Mouse (Mus musculus): ENCODE measurements around the gene Auts2. TPM values are rescaled to one million over a fixed set of nuclear protein-coding genes. Genes with fewer than 3 reads are reported as not detected.

Gene Auts2
- total RNA-seq, 2 experiments from 2014 or later: 43.4 to 57.3 TPM

DNA sequence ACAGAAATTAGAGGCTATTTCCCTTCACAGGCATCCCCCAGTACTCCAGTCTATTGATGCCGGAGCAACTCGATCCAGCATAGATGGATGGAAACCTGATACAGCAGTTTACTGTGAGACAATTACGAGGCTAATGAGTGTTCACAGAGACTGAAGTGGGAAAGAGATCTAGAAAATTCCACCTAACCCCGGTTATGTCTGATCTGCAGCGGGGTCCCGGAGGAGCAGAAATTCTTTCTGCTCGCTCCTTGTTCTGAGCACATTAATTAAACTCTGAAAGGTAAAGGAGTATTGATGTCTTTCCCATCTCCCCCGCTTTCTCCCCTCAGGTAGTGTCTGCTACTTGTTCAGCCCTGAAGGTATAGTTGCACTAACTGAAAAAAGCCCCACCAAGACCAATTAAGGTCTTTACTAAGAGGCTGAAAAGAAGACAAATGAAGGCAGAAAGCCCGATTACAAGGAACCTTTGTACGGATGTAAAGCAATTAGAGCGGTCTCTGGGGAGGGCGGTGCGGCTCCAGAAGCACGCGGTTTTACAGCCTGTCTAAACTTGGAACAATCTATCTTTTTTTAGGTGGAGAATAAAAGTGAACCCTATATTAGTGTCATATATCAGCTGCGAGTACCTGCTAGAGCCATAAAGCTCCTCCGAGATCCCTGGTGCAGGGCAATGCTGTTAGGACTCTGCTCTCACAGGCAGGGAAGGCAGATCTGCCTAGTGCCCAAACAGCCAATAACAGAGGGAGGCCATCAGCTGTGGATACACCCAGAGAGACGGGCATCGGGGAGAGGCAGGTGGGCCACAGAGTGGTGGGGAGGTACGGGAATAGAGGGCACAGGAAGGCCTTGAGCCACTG lies 691.3 kb downstream of the Auts2 start:
- DNase-seq (ENCODE audit: low spot score in 2 of 2): no peak

DNA sequence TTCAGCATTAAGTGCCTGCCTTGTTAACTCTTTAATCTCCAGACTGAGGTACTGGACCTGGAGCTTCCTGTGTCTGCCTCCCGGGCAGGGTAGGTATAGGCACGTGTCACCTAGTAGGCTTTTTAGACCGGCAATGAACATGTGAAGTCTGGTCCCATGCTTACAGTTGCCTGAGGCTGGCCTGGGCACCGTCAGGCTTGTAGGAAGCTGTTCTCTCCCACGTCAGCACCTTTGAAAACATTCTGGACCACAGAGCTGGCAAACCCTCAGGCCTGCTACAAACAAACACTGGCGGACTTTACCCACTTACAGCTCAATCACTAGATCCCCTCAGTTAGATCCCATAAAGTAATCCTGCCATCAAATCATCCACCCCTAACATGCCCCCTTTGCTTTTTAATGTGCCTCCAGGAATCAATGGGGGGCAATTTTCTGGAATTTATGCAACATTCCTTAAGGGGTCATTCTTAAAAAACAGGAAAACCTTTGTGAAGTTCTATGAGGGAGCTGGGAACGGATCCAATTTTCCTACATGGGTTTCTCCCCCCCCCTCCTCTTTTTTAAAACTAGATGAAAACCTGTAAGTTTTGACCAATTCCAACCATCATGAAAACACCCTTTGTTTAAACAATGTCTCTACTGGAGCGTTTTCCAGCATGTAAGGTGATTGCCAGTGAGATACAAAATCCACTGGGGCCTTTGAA lies 692.4 kb downstream of the Auts2 start:
- no peak for DNase-seq (ENCODE audit: low spot score in 2 of 2)

DNA sequence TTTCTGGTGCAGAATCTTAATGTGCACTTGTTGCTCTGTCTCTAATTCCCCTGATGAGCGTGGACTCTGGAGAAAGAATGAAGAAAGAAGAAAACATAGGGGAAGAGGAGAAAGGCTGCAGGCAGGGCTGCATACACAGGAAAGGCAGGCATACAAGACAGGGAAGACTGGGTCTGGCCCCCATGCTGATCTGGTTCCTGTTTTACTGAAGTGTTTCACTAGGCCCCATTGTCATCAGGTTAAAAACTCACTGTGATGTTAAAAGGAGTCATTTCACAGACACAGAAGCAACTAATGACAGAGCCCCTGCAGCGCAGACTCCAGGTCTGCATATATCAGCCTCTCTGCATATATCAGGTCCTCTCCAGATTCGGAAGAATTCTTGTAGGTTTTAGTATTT lies 693.5 kb downstream of the Auts2 start:
- no peak for DNase-seq (ENCODE audit: low spot score in 2 of 2)

DNA sequence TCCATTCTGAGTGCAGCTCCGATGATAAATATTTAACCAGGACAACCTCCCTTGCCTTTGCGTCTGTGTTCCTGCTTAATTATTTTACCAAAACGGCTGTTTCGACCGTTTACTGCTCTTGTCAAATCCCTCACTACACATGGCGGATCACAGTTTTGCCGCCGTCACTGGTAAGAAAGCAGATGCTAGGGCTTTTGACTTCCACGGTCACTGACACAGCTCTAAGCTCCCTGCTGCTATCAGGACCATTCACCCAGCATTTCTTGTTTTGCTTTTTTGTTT lies 698.7 kb downstream of the Auts2 start:
- DNase-seq (ENCODE audit: low spot score in 2 of 2): no peak

DNA sequence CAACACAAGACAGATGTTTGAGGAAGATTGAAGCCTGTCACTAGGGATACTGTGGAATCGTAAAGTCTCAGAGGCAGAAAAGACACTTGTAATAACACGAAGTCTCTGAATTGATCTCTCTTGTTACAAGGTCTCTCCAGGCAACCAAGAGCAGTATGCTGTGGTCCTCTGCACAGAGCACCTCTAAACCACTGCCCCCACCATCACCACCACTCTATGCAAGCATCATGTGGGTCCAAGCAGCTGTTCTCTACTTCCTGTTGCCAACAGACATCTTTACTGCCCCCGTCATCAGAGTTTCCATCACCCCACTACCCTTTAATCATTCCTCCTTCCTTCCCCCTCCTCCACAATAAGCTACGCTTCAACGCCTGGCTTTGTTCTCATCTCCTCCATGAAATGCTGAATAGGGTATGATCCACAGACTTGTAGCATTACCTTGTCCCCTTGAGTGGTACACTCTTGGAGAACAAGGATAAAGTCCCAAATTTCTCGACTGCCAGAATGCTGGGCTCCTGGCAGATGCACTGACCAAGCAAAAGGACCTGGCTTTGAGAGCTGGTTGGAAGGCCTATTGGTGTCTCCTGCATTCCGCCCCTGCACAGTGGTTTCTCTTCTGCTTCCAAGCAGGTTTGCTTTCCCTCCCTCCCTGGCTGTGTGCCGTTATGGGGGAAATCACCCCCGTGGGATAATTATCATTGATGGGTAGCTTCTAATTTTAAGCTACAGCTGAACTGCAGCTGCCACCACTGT lies 699.2 kb downstream of the Auts2 start:
- peak in 1 of 2 experiments; percentile 31 for DNase-seq (ENCODE audit: low spot score in 2 of 2)

DNA sequence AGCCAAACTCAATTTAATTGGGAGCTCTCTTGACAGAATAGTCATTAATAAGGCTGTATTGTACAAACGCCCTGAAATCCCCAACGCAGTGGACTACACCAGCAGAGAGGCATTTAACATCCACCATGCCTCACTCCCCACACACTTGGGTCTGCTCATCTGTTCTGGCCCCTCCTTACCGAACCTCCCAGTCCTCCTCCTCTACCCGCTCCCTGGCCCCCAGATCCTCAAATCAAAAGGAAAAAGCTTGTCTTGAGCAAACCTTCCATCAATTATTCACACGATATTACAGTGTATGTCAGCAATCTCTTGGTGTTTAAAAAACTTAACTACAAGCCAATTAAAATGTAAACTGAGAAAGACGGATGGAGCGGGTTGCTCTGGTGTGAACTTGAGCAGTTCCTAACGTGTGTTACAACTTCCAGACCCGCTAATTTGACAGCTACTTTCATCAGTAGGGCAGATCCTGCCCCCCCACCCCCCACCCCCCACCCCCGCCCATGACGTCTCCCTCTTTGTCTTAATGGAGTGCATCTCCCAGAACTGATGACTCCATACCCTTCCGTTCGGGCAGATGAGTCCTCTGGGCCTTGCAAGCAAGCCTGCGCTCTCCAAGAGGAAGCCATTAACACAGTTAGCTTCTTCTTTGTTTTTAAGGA lies 703.4 kb downstream of the Auts2 start:
- DNase-seq (ENCODE audit: low spot score in 2 of 2): no peak

DNA sequence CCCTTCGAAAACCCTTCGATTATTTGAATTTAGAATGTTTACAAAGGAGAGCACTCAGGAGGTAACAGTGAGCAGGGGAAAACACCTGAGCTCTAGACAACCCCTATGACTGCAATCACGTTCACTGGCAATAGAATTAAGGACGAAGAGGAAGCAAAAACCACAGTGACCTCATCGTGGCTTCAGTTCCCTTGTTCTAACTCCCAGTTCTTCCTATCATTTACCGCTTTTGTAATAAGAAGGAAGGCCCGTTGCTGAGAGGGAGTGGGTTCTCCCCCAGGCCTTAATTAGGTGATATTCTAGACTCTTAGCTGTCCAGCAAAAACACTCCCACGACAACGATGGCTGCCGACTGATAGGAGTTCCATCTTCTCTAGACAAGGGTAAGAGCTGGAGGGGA lies 704.1 kb downstream of the Auts2 start:
- no peak for DNase-seq (ENCODE audit: low spot score in 2 of 2)

DNA sequence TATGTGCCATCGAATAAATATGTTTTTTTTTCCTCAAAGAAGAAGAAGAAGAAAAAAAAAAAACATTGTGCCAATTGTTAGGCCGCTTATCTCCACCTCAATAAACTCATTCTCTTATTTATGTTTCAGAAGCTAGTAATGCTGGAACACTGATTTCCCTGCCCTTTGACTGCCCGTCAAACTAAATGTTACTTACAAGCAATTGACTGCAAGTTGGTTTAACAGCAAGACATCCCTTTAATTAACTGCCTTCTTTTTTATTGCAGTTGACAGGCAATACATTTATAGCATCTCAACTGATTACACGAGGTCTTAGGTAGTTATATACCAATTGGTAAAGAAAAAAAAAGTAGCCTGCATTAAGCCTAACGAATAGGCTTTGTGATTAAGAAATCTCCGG lies 705.1 kb downstream of the Auts2 start:
- DNase-seq (ENCODE audit: low spot score in 2 of 2): no peak

DNA sequence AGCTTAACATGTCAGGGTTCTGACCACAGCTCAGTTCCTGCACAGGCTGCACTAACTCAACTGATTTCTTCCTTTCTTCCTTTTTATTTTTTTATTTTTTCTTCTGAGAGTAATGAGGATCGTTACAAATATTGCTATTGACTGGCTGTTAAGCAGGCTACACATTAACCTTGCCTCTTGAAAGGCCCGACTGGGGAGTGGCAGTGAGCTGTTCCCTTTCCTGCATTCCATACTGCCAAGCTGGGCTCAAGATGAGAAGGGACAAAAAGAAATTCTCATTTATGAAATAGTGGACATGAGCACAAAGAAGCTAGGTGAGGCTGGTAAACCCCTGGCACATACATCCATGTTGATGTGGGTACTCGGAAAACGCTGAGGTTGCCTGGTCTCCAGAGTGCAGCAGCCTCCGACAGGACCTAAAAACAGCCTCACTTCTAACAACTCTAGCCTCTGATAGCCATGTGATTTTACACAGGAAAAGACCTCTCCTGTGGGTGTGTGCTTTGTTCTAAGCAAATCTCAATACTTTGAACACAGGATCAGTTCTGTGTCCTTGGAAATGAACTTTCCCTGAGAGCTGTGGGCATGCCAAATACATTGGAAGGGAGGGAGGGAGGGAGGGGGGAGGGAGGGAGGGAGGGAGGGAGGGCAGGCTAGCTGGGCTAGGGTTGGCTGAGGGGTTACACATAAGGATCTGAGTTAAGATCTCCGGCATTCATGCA lies 707.0 kb downstream of the Auts2 start:
- DNase-seq (ENCODE audit: low spot score in 2 of 2): no peak

DNA sequence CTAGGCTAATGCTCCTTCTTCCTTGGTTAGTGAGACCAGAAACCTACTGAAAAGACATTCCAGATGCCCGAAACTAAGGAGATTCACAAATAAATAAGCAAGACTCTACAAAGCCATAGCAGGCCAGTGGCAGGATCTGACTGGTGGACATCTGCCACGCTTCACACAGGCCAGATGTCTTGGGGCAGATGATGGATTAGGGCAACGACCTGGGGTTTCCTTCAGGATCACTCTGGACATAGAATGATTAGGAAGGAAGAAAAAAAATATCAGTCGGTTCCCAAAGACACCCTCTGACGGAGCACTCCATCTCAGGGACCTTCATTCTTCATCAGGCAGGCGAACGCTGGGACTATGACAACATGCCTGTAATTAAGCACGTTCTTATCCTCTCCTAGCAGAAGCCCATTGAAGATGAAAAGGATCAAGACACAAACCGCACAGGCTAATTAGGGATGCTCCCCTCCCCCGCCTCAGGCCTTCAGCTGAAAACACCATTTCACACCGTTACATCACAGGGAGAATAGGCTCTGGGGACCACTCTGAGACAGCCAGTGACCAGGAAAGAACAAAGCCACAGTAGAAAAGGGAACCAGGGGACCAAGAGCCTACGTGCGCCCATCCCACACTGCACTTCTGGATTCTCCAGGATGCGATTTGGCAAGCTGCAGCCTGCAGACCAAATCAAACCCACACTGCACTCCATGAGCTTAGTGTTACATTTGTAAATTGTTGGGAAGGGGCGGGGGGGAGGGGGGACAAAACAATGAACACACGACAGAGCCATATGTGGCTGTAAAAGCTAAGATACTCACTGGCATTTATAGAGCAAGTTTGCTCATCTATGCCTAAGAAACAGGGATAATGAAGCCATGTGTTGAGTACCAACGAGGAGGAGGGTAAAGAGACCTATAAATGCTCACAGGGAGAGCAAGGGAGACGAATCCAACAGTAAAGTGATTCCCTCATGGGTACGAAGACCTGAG lies 710.0 kb downstream of the Auts2 start:
- no peak for DNase-seq (ENCODE audit: low spot score in 2 of 2)

DNA sequence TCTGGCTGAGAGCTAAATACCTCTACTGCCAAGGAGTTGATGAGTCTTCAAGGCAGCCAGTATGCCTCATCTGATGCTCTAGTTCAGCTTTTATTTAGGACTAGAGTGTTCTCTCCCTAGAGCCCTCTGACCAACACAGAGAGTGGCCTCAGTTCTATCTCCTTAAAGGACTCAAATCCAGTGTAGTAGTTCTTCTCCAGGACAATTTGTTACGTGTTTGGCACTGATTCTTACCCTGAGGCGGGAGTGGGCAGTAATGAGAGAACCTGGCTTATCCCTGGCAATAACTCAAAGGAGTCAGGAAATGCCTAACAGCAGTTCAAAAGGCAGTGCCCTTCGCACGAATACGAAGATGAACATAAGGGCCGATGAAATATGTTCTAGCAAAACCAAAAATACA lies 713.0 kb downstream of the Auts2 start:
- no peak for DNase-seq (ENCODE audit: low spot score in 2 of 2)

DNA sequence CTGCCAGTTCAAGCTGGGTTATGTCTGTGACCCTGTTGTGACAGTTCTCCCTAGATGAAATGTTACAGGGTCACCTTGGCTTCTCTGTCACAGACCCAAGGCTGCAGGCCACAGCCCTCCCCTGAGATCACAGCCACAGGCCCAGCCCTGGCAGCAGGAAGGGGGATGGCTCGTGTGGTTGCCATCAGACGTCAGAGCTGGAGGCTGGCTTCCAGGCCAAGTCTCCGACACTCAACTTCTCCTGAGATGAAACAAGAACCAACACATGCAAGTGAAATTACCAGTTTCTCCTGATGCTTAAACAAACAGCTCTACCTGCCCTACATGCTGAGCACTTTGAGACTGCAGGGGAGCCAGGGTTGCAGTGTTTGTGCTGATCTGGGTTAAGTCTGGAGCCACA lies 713.9 kb downstream of the Auts2 start:
- no peak for DNase-seq (ENCODE audit: low spot score in 2 of 2)

DNA sequence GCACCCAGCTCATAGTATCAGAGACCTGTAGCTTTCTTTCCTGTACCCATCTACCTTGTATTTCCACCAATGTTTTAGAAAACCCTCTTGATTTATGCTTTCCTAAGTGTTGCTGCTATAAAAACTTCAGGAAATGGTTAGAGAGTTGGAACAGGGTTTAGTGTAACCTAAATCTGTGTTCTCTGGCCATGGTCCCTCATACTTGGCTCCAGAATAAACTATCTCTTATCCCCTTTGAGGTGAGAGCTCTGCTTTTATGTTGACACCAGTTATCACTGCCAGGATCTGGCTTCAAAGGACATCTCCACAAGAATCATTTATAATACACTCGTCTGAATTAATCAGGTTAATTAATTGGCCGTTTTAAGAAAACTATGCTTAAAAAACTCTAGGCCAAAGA lies 714.5 kb downstream of the Auts2 start:
- DNase-seq (ENCODE audit: low spot score in 2 of 2): no peak

DNA sequence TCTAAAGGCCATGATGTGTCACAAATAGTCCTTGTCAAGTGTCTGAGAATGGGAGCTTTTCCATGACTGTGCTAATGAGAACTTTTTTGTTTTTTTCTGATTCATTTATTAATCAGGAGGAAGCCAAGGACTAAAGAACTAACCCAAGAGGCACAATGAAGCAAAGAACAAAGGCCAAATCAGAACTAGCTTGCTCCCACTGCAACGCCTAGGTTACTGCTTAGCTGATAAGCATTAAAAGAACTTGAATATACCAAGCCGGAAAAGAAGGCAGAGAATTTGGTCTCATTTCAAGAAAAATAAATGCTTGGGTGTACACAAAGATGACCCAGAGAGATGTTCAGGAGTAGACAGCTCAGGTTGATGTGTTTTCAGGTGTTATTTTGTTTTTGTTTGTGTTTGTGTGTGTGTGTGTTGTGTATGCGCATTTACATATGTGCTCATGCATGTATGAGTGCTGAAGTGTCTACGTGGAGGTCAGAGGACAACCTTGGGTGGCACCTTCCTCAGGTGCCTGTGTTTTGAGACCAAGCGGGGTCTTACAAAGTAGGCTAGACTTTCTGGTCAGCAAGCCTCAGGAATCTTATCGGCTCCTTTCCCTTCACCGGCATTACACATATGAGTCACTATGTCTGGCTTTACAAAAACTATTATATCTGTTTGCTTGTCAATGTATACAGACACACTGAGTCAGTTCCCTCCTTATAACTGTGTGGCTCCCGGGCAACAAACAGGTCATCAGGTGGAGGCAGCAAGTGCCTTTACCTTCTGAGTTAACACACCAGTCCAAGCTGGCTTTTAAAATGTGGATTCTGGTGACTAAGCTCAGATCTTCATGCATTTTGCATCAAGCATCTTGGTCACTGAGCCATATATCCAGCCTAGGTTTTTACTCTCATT lies 716.5 kb downstream of the Auts2 start:
- no peak for DNase-seq (ENCODE audit: low spot score in 2 of 2)

DNA sequence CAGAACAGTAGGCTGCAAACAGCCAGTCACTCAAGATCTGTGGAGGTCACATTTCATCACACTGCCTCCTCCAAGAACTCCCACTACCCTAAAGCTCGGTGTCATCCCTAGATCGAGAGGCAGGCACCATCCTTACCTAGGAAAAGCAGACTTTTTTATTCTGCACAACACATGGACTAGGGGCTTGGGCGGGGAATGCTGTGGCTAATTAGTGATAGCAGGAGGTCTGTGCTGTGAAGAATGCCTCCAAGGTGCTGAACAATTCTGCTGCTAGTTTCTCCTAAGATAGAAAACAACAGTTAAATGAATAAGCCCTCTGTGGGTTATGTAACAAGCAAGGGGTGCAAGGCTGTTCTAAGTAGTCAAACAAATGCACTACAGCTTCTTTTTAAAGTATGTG lies 717.7 kb downstream of the Auts2 start:
- DNase-seq (ENCODE audit: low spot score in 2 of 2): no peak

DNA sequence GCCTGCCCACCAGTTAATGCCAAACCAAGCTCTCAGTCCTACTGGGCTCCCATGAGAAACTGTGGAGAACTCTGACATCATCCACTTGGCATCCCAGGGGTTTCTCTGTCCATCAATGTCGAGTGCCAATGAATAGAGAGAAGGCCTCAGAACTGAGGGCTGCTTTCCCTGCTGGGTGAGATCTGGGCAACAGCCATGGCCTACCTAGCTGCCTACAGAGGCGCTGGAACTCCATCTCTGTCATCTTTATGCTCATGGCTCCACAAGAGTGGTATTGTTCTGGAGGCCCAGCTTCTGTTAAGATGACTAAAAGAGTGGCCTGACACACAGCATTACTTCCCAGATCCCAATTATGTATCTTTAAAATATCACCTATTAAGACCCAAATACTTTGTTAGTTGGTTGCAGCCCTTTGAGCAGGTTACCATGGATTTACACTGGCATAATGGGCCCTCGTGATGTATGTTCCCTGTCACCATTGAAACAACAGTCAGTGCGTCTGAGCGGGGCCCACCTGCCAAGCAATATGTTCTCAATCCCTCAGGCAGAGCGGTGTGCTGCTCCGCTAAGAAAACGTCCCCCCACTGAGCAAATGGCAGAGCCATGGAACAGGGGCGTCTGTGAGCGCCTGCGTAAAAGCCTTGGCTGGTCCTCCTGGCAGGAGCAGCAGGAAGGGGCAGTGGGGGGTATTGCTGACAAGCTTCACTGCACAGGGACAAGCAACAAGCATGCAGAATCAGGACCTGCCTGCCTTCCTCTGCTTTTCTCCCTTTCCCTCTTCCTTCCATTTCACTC lies 718.8 kb downstream of the Auts2 start:
- no peak for DNase-seq (ENCODE audit: low spot score in 2 of 2)

DNA sequence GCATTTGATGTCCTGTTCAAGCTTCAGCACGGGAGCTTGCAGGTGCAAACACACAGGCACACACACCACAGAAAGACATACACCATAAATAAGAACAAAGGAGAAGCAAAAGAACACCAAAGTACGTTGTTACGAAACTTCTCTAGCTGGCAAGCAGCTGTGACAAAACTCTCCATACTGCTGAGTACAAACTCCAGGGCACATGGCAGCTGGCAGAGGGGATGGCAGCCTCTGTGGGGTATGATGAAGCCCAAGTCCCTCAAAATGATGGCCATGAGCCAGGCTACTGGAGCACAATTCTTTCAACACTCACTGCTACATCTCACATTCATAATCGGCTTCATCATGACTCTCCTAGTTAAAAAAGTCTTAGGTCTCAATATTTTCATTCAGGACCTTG lies 721.7 kb downstream of the Auts2 start:
- DNase-seq (ENCODE audit: low spot score in 2 of 2): no peak

DNA sequence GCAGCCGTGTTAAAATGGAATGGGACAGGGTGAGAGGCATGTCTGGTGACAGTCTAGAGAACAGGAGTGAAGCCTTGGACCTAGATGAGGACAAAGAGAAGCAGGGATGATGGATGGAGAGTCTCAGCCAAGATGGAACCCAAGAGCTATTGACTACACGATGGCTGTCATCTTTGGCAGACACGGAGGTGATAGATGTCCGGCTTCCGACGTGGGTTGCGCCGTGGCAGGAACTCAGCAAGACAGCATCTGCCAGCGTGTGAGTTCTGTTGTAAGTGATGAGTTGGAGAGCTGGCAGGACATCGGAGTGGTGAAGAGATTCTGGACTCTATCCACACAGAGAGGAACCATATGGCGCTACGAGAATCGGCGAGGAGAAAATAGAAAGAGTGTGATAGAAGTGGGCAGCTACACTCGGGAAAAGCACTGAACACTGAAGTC lies 723.9 kb downstream of the Auts2 start:
- no peak for DNase-seq (ENCODE audit: low spot score in 2 of 2)
